7 mouse cellular contexts compared by ENCODE assay signal in the genomic region with DNA sequence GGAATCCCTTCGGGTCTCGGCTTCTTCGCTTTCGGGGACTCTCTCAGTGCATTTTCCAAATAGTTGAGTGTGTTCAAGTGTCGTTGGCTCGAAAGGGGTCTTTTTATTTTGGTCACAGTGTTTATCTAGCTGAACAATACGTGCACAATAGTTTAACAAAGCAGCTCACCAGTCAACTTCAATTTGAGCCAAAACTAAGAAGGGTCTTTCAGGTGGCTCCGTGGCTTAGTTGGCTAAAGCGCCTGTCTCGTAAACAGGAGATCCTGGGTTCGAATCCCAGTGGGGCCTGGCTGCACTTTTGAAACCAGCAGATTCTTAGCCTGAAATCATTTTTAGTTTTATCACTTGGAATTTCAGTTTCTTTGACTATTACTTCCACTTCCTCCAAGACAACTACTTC. TPM values are rescaled to one million over a fixed set of nuclear protein-coding genes. Genes with fewer than 3 reads are reported as not detected.
A peak's percentile ranks its signal among the peaks of the same experiment; 100 is the strongest.
DNase-seq lines count a peak whose midpoint lies in the region; ATAC-seq and TF ChIP-seq lines count a peak whose summit lies in the region.

No protein-coding gene starts in this region.

- ATAC-seq in forebrain, postnatal 0 days: no peak
- ATAC-seq in liver, embryonic 11.5 days (replicated peaks; ENCODE audit: low FRiP score): peak; percentile 49
- ATAC-seq in stomach, embryonic 15.5 days (ENCODE audit: insufficient read depth, low FRiP score, low read depth): no peak

- no peaks in the 10 kb centered on the region for H3K9me3 ChIP-seq in forebrain, postnatal 0 days (ENCODE audit: low read length)
- H3K9me3 ChIP-seq in liver, embryonic 11.5 days (ENCODE audit: control insufficient read depth, low read length): no peaks in the 10 kb centered on the region
- H3K9me3 ChIP-seq in stomach, embryonic 15.5 days: no peaks in the 10 kb centered on the region

- H3K4me3 ChIP-seq in forebrain, postnatal 0 days (ENCODE audit: low read depth, low read length): peak overlapping the region; percentile 36
- H3K4me3 ChIP-seq in liver, embryonic 11.5 days (ENCODE audit: low read depth, low read length): peak overlapping the region; percentile 57
- peak overlapping the region; percentile 33 for H3K4me3 ChIP-seq in stomach, embryonic 15.5 days (replicated peaks)

- no peak overlapping the region for H3K27ac ChIP-seq in forebrain, postnatal 0 days (ENCODE audit: low read depth, low read length)
- H3K27ac ChIP-seq in liver, embryonic 11.5 days (ENCODE audit: low read depth, low read length): no peak overlapping the region
- H3K27ac ChIP-seq in stomach, embryonic 15.5 days: no peak overlapping the region

- intact Hi-C loops in left cerebral cortex, postnatal 25 days (cut with DNase I): no loop called here
- intact Hi-C loops in left cerebral cortex, postnatal 4 days (cut with DNase I): loop anchor here (10.0 kb wide), 1 partner anchor 760 kb away; no protein-coding TSS in a partner anchor

- no peak overlapping the region for H3K9ac ChIP-seq in forebrain, postnatal 0 days
- peak overlapping the region; percentile 58 for H3K9ac ChIP-seq in liver, embryonic 11.5 days (ENCODE audit: low read depth, low read length)
- no peak overlapping the region for H3K9ac ChIP-seq in stomach, embryonic 15.5 days

- peak; percentile 57 to 67 for DNase-seq in left cerebral cortex, postnatal 25 days (ENCODE audit: low spot score in 2 of 2)
- DNase-seq in left cerebral cortex, postnatal 4 days: no peak
- peak; percentile 22 to 37 for DNase-seq in cerebellum, postnatal 36 days
- DNase-seq in forebrain, postnatal 0 days: peak; percentile 60
- DNase-seq in liver, embryonic 11.5 days (ENCODE audit: low spot score): peak; percentile 86
- no peak for DNase-seq in urinary bladder, postnatal 36 days (ENCODE audit: low spot score in 2 of 2)

- 2% methylated on average over 11 of the region's 11 CpGs for WGBS in forebrain, postnatal 0 days
- WGBS in liver, embryonic 11.5 days: under 1% methylated on average over 11 of the region's 11 CpGs
- 5% methylated on average over 11 of the region's 11 CpGs for WGBS in stomach, embryonic 15.5 days

- H3K36me3 ChIP-seq in forebrain, postnatal 0 days (ENCODE audit: insufficient read depth): no peaks in the 10 kb centered on the region
- no peaks in the 10 kb centered on the region for H3K36me3 ChIP-seq in liver, embryonic 11.5 days (ENCODE audit: control insufficient read depth, insufficient read depth, low read length)
- no peaks in the 10 kb centered on the region for H3K36me3 ChIP-seq in stomach, embryonic 15.5 days

- H3K4me1 ChIP-seq in forebrain, postnatal 0 days (ENCODE audit: insufficient read depth): no peaks in the 10 kb centered on the region
- H3K4me1 ChIP-seq in liver, embryonic 11.5 days (replicated peaks; ENCODE audit: control insufficient read depth, insufficient read depth, low read length): peaks cover 13% of the 10 kb centered on the region
- peaks cover 6% of the 10 kb centered on the region; the same call in 1 of the 2 replicates for H3K4me1 ChIP-seq in stomach, embryonic 15.5 days

- no peaks in the 10 kb centered on the region; the same call in none of the 2 replicates for H3K27me3 ChIP-seq in forebrain, postnatal 0 days (ENCODE audit: insufficient read depth, low read length)
- no peaks in the 10 kb centered on the region for H3K27me3 ChIP-seq in liver, embryonic 11.5 days (replicated peaks; ENCODE audit: control insufficient read depth, insufficient read depth, low read length)
- H3K27me3 ChIP-seq in stomach, embryonic 15.5 days (replicated peaks): 0 out of 2 replicates have a peak, but pooled peaks cover 2% of the 10 kb centered on the region

- peak overlapping the region; percentile 45 for H3K4me2 ChIP-seq in forebrain, postnatal 0 days (ENCODE audit: low read depth)
- H3K4me2 ChIP-seq in liver, embryonic 11.5 days: peak overlapping the region; percentile 68
- H3K4me2 ChIP-seq in stomach, embryonic 15.5 days: peak overlapping the region; percentile 48

- TF ChIP-seq CTCF in forebrain, postnatal 0 days (IDR thresholded peaks at IDR 0.05; ENCODE audit: low read depth): no peak

RNA-seq across cellular contexts. Expression of a gene that starts 28.2 kb away (rescaled TPM):
- total RNA-seq in left cerebral cortex, postnatal 25 days (2021): not detected
- not detected for total RNA-seq in left cerebral cortex, postnatal 4 days (2021)
- total RNA-seq in forebrain, postnatal 0 days (2014; rRNA removed): not detected in 2 replicates
- polyA plus RNA-seq in forebrain, postnatal 0 days (2015; fragmentation: Nextera tagmentation; extraction: Ambion mirVana): not detected in 2 replicates
- not detected in 2 replicates for polyA plus RNA-seq in liver, embryonic 11.5 days (2014; fragmentation: Nextera tagmentation; extraction: Ambion mirVana)
- polyA plus RNA-seq in stomach, embryonic 15.5 days (2015; fragmentation: Nextera tagmentation; extraction: Ambion mirVana): not detected in 2 replicates

RNA-seq across cellular contexts. Expression of a gene that starts 47.6 kb away (rescaled TPM):
- total RNA-seq in left cerebral cortex, postnatal 25 days (2021): not detected
- total RNA-seq in left cerebral cortex, postnatal 4 days (2021): not detected
- 0.15 TPM in 1 of 2 replicates, not detected in the other for total RNA-seq in forebrain, postnatal 0 days (2014; rRNA removed)
- 0.11 and 0.14 TPM in 2 replicates for polyA plus RNA-seq in forebrain, postnatal 0 days (2015; fragmentation: Nextera tagmentation; extraction: Ambion mirVana)
- not detected in 2 replicates for polyA plus RNA-seq in liver, embryonic 11.5 days (2014; fragmentation: Nextera tagmentation; extraction: Ambion mirVana)
- polyA plus RNA-seq in stomach, embryonic 15.5 days (2015; fragmentation: Nextera tagmentation; extraction: Ambion mirVana): not detected in 2 replicates

Comparison
In these comparisons a context has a peak if more than half of its experiments do, and no peak if none do; other contexts are left out.
1. DNase-seq: peak in left cerebral cortex, postnatal 25 days (2 of 2), cerebellum, postnatal 36 days (2 of 2), forebrain, postnatal 0 days (single experiment) and liver, embryonic 11.5 days (single experiment); none in left cerebral cortex, postnatal 4 days (single experiment) and urinary bladder, postnatal 36 days (0 of 2).
2. Peak in every context shown above with its lines, with median percentiles within 50 percentile points of each other: H3K4me2 ChIP-seq and H3K4me3 ChIP-seq.